Mouse (Mus musculus) midbrain, postnatal 0 days (tissue): Measurements from ENCODE around the gene Slc18b1. TPM values are rescaled to one million over a fixed set of nuclear protein-coding genes. Genes with fewer than 3 reads are reported as not detected.
"Not testable (repeated sequence)": the region's sequence is repeated elsewhere in the genome, so short reads cannot be mapped to it uniquely, and the experiment has no call there.

Source experiments
- ATAC-seq: fragments of 200-750 bp; cut with Nextera tagmentation; 2 replicates; pipeline ENCODE4 v1.8.0; 2017; ENCODE audit warnings: moderate number of reproducible peaks, mild to moderate bottlenecking, moderate TSS enrichment, moderate library complexity; ENCODE audit not compliant: low FRiP score
- DNase-seq: peaks from one replicate; pipeline ENCODE4 v3.0.0-alpha.2; 2015; ENCODE audit warnings: low spot score
- H3K27ac ChIP-seq: fragments of 300-500 bp; sonication (generic); 2 replicates; pipeline ENCODE4 v1.5.1; 2014; ENCODE audit warnings: low read depth, mild to moderate bottlenecking, low read length, mixed read lengths
- H3K27me3 ChIP-seq: fragments of 300-500 bp; sonication (generic); 2 replicates; pipeline ENCODE4 v1.6.1; 2014; ENCODE audit warnings: low read length, control low read depth, mixed read lengths; ENCODE audit not compliant: insufficient read depth
- H3K36me3 ChIP-seq: fragments of 300-500 bp; sonication (generic); 2 replicates; pipeline ENCODE4 v1.6.1; 2014; ENCODE audit warnings: low read length, control low read depth, mixed read lengths; ENCODE audit not compliant: insufficient read depth
- H3K4me1 ChIP-seq: fragments of 300-500 bp; sonication (generic); 2 replicates; pipeline ENCODE4 v1.6.1; 2014; ENCODE audit warnings: mild to moderate bottlenecking, control low read depth, antibody characterized with exemption, low read length, mixed read lengths; ENCODE audit not compliant: insufficient read depth
- H3K4me2 ChIP-seq: fragments of 300-500 bp; sonication (generic); 2 replicates; pipeline ENCODE4 v1.6.1; 2014; ENCODE audit warnings: low read depth, mild to moderate bottlenecking, low read length, mixed read lengths; ENCODE audit not compliant: poor library complexity, severe bottlenecking
- H3K4me3 ChIP-seq: fragments of 300-500 bp; sonication (generic); 2 replicates; pipeline ENCODE4 v1.5.1; 2014; ENCODE audit warnings: low read depth, mild to moderate bottlenecking, low read length, moderate library complexity
- H3K9ac ChIP-seq: fragments of 300-500 bp; sonication (generic); replicated peaks from 2 replicates; pipeline ENCODE4 v1.6.1; 2014; ENCODE audit warnings: mild to moderate bottlenecking, low read length, moderate library complexity, mixed read lengths; ENCODE audit not compliant: poor library complexity, severe bottlenecking
- H3K9me3 ChIP-seq: fragments of 300-500 bp; sonication (generic); 2 replicates; pipeline ENCODE4 v1.6.1; 2016; ENCODE audit warnings: low read length, control low read depth
- CTCF ChIP-seq: IDR thresholded peaks from 2 replicates; pipeline ENCODE4 v1.5.1; 2016; ENCODE audit warnings: antibody characterized with exemption, mild to moderate bottlenecking
- WGBS: fragments of 180-500 bp; shearing (Covaris S2); extraction: QIAGEN DNeasy Blood & Tissue Kit; methylation state at CpG from one replicate; pipeline ENCODE4 v1.1.7; 2014; 5-methylcytosine and 5-hydroxymethylcytosine counted together
- polyA plus RNA-seq: library from polyadenylated mRNA; unstranded; fragments of >200 nt; fragmentation: Nextera tagmentation; extraction: Ambion mirVana; gene quantifications from 2 replicates; pipeline ENCODE4 v1.2.1, GENCODE M21; 2015
- total RNA-seq: library from RNA; depleted of rRNA; stranded (reverse); fragments of >200 nt; gene quantifications from 2 replicates; pipeline ENCODE4 v1.2.3, GENCODE M21; 2014

Gene Slc18b1
- total and polyA plus RNA-seq, 2 experiments from 2014 or later: 12.4 to 13.7 TPM

DNA sequence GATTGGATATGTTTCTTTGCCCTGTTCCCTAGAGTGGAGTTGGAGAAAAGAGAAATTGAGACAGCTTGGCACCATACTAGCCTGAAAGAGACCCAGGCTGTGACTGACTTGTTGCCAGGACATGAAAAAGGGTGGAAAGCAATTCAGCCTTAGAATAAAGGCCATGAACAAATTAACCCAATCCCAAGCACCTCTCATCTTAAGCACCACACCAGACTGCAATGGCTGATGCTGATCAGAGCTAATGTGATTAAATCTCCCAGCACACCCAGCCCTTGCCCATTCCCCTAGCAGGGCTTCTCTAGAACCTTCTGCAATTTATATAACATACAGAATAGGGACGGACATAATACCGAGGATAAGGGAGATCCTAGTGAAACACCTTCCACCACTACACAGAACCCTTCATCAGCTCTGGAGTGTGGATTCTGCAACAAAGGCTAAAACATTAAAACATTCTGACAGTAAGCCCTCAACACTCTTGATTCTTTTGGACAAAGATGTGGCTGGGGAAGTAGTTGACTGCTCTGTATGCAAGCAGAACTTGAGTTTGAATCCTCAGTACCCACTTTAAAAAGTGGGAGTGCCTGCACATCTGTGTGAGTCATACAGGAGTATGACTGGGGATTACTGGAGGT is 13.8 kb upstream of the Slc18b1 start:
- WGBS: 35% methylated on average over 2 of the region's 2 CpGs
- H3K9ac ChIP-seq: no peak overlapping the region
- H3K27me3 ChIP-seq: no peaks in the 10 kb centered on the region
- no peak for TF ChIP-seq CTCF
- peaks cover 12% of the 10 kb centered on the region; the same call in 1 of the 2 replicates for H3K36me3 ChIP-seq
- DNase-seq (no peak), ATAC-seq (no peak)
- no peak overlapping the region for H3K4me3 ChIP-seq
- no peaks in the 10 kb centered on the region for H3K9me3 ChIP-seq
- H3K27ac ChIP-seq: no peak overlapping the region
- no peak overlapping the region for H3K4me2 ChIP-seq
- peaks cover 3% of the 10 kb centered on the region; the same call in 1 of the 2 replicates for H3K4me1 ChIP-seq

DNA sequence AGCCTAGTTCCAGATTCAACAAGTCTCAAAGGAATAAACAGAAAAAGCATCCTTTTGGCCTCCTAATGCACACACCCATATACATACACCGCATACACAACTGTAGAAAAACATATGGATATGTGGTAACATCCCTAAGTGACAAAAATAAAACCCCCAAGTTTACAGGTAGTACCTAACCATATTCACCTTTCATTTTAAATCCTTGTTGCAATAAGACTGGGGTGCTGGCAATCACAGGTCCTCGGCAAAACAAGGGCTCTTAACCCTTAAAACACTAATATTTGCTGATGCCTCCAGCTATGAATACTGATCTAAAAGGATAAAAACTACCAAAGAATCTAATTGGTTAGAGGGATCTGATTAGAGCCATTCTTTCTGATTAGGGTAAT is 13.3 kb upstream of the Slc18b1 start:
- Histone ChIP-seq H3K36me3 (peaks cover 12% of the 10 kb centered on the region; the same call in 1 of the 2 replicates), H3K4me3 (no peak overlapping the region), H3K27me3 (no peaks in the 10 kb centered on the region), H3K9me3 (no peaks in the 10 kb centered on the region), H3K4me1 (peaks cover 8% of the 10 kb centered on the region; the same call in 1 of the 2 replicates), H3K27ac (no peak overlapping the region), H3K9ac (no peak overlapping the region), H3K4me2 (no peak overlapping the region)
- no peak for ATAC-seq
- DNase-seq: no peak
- TF ChIP-seq CTCF: no peak
- 25% methylated on average over 2 of the region's 2 CpGs for WGBS

DNA sequence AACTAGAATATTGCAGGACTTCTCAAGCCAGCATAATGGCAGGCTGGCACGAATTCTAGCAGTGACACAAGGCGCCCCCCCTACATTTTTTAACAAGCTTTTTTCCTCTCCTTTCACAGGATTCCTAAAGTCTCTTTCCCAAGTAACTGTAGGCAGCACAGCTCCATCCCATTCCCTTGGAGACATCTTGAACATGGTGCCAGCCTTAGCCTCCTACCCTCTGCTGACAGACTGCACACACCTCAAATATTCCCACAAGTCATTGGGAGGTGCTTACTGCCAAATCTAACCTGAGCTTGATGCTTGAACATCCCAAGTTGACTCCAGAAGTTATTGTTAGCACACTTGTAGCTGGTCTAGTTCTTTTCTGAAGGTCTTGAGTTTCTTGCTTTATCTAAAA is 12.7 kb upstream of the Slc18b1 start:
- no peak overlapping the region for H3K27ac ChIP-seq
- H3K4me1 ChIP-seq: peaks cover 8% of the 10 kb centered on the region; the same call in 1 of the 2 replicates
- H3K9ac ChIP-seq: 0 out of 2 replicates have a peak overlapping the region, but pooled peaks have one; percentile 13
- peaks cover 12% of the 10 kb centered on the region; the same call in 1 of the 2 replicates for H3K36me3 ChIP-seq
- H3K27me3 ChIP-seq: no peaks in the 10 kb centered on the region
- H3K4me2 ChIP-seq: no peak overlapping the region
- 42% methylated on average over 2 of the region's 2 CpGs for WGBS
- no peak overlapping the region for H3K4me3 ChIP-seq
- no peaks in the 10 kb centered on the region for H3K9me3 ChIP-seq
- TF ChIP-seq CTCF: no peak
- ATAC-seq (no peak), DNase-seq (no peak)

DNA sequence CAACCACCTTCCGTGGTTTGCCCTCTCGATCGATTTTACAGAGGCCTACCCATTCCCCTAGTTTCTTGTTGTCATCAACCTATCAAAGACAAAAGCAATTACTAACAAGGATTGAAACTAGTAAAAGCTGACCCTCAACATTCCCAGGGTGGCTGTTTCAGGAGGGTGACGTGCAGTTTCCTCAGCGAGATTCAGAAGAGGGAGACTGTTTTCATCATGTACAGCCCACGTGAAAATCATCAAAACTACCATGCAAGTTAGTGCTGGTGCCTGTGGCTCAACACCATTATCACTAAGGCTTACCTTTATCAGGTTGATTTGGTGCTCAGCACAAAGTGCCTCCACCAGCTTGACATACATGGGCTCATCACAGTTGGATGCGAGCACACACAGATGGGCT is 11.2 kb upstream of the Slc18b1 start:
- Histone ChIP-seq H3K9ac (peak overlapping the region; percentile 91), H3K36me3 (peaks cover 12% of the 10 kb centered on the region; the same call in 1 of the 2 replicates), H3K4me3 (peak overlapping the region; percentile 74), H3K4me2 (peak overlapping the region; percentile 85)
- H3K4me1 ChIP-seq, ATAC-seq, DNase-seq, H3K27ac ChIP-seq, H3K27me3 ChIP-seq, H3K9me3 ChIP-seq: not testable (repeated sequence)
- 48% methylated on average over 7 of the region's 7 CpGs for WGBS

DNA sequence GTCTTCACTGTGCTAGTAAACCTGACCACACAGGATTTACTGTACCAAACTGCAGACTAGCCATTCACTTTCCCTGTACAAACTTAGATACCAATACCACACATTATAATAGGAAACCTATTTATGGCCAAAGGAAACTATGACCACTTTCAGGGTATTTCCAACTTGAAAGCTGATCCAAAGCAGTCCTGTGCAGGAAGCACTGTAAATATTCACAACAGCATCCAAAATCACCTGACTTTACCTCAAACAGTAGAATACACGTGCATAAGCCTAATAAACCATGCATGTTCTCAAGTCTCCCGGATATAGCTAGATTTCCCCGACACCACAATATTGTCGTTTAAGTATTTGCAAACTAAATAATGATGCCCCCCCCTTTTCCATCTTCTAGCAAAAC is 10.7 kb upstream of the Slc18b1 start:
- Histone ChIP-seq H3K4me1 (peaks cover 8% of the 10 kb centered on the region; the same call in 1 of the 2 replicates), H3K36me3 (peaks cover 12% of the 10 kb centered on the region; the same call in 1 of the 2 replicates), H3K4me3 (peak overlapping the region; percentile 74), H3K4me2 (peak overlapping the region; percentile 85), H3K9ac (peak overlapping the region; percentile 91), H3K9me3 (no peaks in the 10 kb centered on the region), H3K27ac (no peak overlapping the region), H3K27me3 (no peaks in the 10 kb centered on the region)
- DNase-seq (no peak), ATAC-seq (no peak)
- no peak for TF ChIP-seq CTCF
- 0% methylated on average over 4 of the region's 4 CpGs for WGBS

DNA sequence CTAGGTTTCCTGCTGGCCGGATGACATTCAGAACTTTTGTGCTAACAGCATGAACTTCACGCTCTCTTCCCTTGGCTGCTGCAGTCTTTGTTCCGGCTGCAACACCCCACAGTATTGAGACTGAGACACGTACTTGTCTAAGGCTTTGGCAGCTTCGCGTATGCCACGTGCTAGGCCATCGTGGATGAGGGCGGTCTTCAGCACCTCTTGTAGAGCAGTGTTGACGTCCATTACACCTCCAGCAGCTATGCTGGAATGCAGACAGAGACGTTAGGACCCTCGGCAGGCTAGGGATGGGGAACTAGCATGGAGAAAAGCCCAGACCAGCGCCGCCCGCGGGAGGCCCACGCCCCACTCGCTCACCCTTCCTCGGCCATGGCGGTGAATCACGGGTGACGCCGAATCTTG is 10.2 kb upstream of the Slc18b1 start:
- H3K4me1 ChIP-seq, DNase-seq, H3K9me3 ChIP-seq, H3K27me3 ChIP-seq: not testable (repeated sequence)
- Histone ChIP-seq H3K36me3 (peaks cover 12% of the 10 kb centered on the region; the same call in 1 of the 2 replicates), H3K4me3 (peak overlapping the region; percentile 74), H3K9ac (peak overlapping the region; percentile 91), H3K4me2 (peak overlapping the region; percentile 85), H3K27ac (peak overlapping the region; percentile 72)
- WGBS: under 1% methylated on average over 23 of the region's 23 CpGs
- peak; percentile 71 for ATAC-seq
